Mouse (Mus musculus) common myeloid progenitor, adult 5-6 weeks (primary cell): ENCODE data around the gene Il6ra. TPM values are rescaled to one million over a fixed set of nuclear protein-coding genes. Genes with fewer than 3 reads are reported as not detected.

Experiments used
- ATAC-seq: replicated peaks from 2 replicates; pipeline ENCODE4 v1.8.0; 2016; ENCODE audit warnings: low read depth, mild to moderate bottlenecking, moderate TSS enrichment, inconsistent platforms; ENCODE audit not compliant: poor library complexity, severe bottlenecking
- total RNA-seq: library from RNA; stranded (forward); fragments of 200-1000, 187-1606 nt; gene quantifications from 2 replicates; pipeline ENCODE4 v1.2.3, GENCODE M21; 2017

Il6ra gene
- total RNA-seq, 1 experiment from 2014 or later = 11.6 TPM

DNA sequence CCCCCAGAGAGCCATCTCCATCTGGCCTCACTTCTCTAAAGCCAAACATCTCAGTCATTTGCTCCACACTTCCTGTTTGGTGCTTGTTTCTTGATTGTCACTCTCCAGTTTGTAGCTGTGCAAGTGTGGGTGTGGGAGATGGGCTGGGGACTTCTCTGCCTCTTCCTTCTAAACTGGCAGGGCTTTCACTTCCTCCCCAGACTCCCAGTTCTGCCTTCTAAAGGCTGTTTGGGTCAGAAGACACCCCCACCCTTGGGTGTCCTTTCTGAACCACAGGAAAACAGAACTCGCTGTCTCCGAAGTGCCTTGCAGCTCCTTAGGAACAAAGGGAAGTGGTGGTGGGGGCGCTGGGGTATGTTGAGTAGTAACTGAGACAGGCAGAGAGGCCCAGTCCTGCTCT, 1.8 kb downstream of the Il6ra start:
- peak; percentile 71 for ATAC-seq

DNA sequence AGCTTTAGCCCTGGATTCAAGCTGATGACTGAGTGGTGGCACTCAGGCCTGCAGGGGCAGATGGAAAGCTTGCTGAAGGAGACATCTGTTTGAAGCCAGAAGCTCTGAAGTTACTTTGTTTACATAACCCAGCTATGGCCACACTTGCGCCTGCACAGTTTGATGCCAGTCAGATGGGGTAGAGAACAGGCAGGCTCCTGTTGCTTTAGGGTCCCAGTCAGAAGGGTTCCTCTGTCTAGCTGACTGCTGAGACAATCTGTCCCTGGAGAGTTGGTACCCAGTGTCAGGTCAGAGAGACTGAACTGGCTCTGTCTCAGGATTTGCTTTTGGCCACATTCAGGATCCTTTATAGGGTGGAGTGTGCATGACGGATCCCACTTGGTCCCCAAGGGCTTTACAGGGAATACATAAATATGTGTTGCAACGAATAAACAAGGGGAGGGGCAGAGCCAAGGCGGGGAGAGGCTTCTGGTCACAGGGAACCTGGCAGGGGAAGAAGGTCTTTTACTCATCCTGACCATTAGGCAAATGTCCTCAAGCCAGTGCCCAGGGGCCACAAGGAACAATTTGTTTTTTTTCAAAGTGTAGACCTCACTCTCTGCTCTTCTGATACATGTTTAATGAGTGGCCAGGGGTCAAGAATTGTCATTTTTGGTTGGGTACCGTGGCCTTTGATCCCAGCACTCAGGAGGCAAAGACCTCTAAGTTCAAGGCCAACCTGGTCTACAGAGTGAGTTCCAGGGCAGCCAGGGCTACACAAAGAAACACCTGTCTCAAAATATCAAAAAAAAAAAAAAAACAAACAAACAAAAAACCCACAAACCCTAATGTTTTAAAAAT, 3.1 kb downstream of the Il6ra start:
- no peak for ATAC-seq

DNA sequence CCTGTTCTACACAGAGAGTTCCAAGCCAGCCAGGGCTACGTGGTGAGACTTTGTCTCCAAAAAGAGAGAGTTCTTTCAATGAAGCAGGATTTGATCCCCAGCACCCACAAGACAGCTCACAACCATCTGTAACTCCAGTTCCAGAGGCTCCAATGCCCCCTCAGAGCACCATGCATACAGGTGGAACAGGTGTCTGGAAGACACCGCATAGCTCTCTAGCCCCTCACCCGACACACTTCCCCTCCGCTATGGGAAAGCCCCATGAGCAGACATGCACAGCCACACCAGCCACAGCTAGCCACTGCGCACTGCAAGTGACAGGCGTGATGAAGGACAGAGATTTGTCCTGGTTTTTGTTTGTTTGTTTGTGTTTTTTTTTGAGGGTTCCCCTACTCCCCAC, 4.2 kb downstream of the Il6ra start:
- ATAC-seq = no peak

DNA sequence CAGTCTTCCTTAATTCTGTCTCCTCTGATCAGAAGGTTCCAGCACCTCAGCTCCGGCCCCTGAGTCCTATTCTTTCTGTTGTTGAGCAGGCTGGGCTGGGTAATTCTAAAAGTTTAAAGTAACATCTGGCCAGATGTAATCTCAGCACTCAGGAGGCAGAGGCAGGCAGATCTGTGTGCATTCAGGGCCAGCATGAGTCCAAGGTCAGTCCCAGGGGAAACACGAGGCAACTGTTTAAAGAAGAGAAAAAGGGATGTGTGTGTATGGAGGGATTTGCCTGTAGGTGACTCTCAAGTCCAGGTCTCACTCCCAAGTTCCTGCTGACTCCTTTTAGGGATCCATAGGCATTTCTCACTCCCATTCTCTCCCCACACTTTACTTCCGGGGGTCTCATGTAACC, 5.2 kb downstream of the Il6ra start:
- no peak for ATAC-seq

DNA sequence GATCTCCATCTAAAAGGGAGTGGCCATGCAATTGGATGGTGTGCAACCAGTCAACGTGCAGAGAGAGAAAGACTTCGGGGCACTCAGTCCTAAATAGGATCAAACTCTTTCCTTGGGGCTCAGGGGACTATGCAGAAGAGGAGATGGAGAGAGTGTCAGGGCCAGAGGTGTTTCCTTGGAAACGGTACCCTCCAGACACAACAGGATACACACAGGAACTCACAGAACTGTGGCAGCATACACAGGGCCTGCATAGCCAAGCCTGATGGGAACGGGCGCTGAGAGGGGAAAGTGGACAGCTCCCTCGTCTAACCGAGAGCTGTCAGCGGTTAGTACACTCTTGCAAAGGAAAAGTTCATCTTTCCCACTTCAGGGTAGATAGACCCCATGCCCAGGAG, 13.5 kb downstream of the Il6ra start:
- ATAC-seq = 0 out of 2 replicates have a peak, but pooled peaks have one; percentile 11

DNA sequence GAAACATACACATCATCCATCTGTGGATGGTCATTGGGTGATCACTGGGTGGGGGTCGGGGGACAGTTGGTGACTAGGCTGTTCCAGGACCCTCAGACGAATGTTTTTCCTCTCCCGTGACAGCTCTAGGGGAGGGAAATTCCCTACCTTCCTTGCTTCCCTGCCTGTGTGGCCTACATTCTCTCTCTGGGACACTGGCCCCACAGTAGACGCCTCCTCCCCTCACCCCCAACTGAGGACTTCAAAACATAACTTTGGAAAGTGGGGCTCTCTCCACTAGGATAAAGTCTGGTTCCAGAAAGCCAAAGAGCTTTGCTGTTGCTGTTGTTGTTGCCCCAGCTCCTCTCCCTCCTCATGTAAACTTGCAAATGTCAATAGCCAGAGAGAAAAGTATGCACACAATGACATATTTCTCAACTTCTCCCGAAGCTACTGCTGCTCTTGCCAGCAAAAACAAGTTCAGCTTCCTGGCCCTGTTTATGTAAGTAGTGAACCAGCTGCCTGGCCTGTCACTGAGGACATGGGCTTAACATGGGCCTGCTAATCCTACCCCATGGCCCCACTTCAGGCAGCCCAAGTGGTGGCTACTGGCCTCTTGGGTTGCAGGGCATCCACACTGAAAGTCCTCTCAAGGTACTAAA, 14.0 kb downstream of the Il6ra start:
- ATAC-seq = no peak

DNA sequence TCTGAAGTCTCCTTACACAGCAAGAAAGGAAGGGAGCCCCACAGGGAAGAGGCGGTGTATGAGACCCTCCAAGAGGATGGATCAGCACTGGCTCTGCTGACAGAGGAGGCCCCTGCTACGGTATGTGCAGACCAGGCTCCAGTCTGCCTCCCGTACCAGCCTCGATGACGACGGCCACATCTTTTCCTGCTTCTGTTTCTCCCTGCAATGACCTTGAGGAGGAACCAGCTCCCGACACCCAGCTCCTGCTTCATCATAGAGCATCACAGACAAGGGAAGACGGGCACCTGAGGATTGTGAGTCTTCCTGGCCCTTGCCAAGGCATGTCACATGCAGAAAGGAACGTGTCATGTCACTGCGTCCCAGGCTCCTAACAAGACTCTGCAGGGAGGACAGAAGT, 15.0 kb downstream of the Il6ra start:
- no peak for ATAC-seq

DNA sequence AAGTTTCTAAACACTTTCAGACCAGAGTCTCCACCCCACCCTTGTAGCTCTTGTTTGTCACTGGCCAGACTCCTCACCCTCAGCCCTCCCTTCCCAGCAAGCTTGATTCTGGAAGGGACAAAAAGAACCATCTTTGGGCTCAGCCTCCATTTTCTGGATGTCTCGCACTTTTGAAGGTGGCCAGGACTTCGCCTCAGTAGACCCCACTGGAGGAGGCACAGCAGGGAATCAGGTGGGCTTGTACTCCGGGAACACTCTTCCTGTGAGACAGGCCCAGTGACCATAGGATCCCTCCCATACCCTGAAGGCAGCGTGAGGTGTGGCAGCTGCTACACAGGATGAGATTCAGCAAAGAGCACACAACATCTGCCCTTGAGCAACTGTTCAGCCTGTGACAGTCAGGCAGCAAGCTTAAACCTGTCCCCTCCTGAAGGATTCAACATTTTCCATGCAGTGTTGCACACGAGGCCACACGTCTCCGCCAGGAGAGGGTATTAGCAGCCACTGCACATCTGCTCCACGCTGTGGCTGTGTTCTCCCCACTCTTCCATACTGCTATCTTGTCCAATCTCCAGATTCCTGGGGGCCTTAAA, 15.7 kb downstream of the Il6ra start:
- ATAC-seq = no peak

DNA sequence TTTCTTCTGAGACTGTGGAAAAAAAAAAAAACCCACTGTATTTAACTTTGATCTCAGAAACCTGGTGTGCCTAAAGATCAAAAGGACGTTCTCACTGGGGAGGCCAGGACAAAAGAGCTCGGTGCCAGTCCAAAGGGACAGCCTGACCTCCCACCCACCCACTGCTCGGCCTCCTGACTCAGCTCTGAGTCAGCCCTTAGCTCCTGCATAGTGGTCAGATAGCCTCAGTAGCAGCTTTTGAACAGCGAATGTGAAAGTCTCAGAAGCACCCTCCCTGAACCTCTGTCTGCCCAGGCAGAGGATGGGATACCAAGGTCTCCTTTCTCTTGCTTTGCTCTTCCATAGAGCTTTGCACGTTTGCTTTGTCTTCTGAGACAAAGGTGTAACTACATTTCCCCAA, 16.4 kb downstream of the Il6ra start:
- no peak for ATAC-seq

DNA sequence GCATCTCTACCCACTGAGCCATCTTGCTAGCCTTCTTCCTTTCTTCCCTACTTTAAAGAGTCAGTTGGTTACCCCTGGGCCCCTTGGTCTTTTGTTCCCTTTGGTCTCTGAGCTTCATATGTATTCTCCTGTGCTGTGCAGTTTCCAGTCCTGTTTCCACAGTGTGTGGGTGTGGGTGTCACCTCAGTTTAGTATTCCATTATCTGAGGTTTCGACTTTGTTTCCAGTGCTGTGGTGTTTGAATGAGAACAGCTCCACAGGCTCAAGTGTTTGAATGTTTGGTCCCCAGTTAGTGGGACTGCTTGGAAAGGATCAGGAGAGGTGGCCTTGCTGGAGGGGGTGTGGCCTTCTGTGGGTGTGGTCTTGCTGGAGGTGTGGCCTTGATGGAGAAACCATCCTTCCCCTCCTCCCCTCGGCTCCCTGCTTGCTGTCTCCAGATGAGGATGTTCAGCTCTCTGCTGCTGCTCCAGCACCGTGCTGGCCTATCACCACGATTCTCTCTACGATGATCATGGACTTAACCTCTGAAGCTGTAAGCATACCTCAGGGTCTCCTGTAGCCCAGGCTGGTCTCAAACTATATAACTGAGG, 20.4 kb downstream of the Il6ra start:
- no peak for ATAC-seq

DNA sequence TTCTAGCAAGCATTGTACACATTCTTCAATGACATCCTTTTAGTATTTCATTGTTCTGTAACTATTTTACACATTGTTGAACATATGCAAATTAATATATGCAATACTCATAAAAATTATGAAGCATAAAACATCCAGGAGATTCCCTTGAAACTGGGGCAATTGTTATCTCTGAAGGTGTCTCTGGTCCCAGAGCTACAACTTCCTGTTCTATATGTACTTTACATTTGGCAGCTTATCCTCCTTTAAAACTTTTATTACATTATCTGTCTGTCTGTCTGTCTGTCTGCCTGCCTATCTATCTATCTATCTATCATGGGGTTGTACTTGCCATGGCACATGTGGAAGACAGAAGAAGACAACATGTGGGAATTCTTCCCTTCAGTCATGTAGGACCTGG, 21.3 kb downstream of the Il6ra start:
- ATAC-seq = no peak

DNA sequence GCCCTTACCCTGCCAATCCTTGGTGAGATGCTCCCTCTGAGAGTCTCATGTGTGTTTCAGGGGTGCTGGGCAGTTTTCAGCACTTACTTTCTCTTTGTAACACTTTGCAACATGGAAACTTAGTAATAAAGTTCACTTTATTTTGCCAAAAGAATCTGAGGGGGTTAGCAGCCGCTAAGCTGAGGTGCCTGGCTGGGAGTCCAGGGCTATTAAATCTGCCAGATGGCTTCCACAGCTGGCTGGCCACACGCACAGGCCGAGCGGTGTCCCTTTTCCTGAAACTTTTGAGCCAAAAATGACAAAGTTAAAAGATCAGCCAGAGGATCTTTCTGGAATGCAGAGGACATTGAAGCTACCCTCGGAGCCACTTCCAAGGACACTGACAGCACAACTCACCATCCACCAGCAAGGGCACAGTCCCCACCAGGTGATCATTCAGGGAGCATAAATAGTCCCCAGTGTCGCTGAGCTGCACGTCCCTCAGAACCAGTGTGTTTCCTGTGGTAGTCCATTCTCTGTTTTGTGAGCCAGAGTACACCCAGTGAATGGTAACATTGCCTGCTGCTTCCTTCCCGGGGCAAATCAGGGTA, 23.1 kb downstream of the Il6ra start:
- no peak for ATAC-seq

DNA sequence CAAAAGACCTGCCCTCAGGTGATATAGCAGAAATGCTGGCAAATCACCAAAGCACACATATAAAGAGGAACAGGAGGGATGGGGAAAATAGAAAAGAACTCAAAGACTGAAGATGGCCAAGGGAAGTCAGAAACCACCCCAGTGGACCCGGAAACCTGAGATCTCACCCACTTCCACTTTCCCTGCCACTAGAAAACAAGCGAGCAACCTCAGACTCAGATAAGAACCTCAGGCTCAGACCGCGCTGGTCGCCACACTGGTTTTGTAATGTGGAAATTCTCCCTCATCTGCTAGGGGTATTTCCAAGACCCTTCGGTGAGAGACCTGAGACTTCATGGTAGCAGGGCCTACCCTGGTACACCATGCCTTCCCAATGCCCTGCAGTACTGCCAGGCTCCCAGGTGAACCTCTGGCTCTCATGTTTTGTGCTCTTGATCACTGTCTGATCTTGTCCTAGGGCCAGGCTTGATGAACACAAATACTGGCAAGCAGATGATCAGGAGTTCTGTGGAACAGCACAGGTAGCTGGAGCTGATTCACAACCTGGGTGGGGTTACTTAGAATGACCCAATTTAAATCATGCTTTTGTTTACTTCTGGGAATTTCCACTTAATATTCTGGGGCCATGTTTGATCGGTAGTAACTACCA, 25.3 kb downstream of the Il6ra start:
- peak; percentile 79 for ATAC-seq

DNA sequence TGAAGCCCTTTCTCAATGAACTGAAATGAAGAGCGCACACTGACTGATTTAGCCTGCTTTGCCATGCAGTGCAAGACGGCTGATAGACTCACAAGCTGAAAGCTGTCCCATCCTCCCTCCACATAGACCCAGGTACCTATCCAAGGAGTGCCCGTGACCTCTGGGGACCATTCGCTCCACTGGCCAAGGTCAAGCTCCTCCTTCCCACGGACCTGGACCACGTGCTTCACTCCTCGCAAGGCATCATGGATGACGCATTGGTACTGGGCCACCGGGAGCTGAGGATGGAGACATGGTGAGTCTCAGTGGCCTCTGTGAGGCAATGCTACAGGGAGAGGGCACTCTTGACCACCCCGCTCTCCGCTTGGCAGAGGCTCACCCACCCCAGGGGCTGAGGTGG, 27.2 kb downstream of the Il6ra start:
- ATAC-seq = no peak

DNA sequence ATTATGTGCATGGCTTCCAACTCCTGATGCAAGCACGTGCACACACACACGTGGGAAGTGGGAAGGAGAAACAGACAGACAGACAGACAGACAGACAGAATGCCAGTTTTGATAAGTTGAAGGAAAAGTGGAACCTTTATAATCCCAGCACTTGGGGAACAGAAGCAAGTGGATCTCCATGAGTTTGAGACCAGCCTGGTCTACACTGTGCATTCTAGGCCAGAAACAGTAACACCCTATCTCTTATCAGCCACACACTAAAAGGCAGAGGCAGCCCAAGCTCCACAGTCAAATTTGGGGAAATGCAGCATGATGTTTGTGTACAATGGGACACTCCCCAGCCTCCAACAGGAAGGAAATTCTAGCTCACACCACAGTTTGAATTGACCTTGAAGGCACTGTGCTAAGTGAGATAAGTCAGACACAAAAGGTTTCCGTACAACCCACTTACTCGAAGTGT, 29.4 kb downstream of the Il6ra start:
- peak; percentile 55 for ATAC-seq

DNA sequence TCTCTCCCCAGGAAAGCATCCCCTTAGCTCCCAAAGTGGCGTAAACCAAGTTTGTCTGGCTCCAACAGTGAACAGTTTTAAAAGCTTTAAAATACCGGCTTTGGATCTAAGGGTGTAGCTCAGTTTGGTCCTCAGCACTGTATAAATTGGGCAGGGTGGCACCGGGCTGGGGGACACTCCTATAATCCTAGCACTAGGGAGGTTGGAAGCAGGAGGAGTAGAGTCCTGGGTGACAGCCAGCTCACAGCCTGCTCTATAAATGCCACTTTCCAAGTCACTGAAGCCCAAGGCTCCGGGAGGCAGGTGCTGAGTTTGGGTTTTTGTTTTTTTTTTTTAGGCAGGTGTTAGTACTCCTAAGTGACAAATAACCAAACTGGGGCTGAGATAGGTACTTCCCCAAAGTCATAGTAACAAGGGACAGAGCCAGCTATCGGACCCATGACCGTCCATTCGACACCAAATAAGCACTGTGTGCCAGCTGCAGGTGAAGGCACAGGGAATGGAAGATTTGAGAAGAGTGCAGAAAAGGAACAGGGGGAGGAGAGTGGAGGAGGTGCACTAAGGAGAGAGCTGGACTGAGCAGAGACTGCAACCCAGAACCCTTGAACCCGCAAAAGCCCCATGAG, 30.3 kb downstream of the Il6ra start:
- no peak for ATAC-seq

DNA sequence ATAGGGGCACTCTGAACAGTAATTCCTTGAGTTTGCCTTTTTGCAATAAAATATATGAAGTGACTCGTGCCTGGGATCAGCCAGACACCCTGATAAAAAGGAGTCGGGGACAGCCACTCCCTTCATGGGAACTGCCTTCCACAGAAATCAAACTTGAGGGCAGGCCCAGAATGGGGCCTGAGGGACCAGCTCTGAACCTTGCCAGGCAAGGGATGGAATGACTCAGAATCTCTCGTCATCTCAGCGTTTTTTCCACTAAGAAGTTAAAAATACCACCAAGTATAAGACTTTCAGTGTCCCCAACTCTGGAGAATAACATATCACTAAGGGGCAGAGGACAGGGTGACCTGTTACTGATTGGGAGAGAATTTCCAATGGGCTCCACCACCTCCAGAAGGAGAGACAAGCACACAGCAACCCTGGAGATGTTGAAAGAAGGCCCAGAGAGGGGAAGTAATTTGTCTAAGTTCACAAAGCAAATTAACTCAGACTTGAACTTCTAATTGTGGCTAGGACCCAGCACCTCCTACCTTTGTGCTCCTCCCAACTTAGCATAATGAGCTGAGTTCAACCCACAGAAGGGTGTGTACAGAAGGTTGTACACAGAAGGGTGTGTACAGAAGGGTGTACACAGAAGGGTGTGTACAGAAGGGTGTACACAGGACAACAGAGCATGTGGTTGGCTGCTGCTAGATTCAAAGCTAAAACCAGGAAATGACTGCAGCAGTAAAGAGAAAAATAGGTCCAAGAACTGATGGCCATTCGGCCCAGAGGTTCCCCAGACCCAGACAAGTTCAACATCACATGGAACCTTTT, 32.8 kb downstream of the Il6ra start:
- ATAC-seq = no peak

DNA sequence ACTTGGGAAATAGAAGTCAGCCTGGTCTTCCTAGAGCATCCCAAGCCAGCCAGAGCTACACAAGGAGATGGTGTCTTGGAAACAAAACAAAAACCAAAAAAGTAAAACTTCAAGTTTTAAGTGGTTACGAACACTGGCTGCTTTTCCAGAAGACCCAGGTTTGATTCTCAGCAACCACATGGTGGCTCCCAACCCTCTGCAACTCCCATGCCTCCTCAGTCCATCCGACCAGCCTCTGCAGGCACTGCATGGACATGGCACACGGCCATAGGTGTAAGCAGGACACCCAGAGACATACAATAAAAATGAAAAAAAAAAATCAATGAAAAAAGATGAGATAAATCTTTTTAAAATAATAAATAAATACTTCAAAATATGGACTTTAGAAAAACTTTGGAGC, 33.7 kb downstream of the Il6ra start:
- no peak for ATAC-seq

DNA sequence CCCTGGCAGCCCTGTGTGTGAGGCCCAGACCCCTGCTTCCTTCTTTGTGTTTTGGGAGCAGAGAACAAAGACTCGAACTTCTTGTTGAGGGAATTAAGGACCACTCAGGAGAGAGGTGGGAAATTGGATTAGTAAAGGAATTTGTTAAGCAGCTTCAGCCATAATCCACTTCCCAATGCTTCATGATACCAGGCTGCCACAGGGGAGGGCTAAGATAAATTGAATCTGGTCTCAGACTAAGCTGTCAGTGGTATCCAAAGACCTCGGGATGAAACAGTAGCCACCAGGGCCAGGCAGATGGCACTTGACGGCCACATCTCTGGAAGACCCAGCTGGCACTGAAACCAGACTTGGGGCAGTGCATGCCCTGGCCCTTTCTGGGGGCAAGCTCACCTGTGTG, 34.5 kb downstream of the Il6ra start:
- no peak for ATAC-seq
